Mouse (Mus musculus): Measurements from ENCODE around the gene Eif4g2.

Gene Eif4g2

GRCm38 (mm10) chr7:111082822-111083732 is at the start of gene Eif4g2:
Eif4g2 (minus strand) TSS chr7:111083030.
- in situ Hi-C loops (cut with MboI, MseI) = no loop called here

- in situ Hi-C loops (cut with MboI, MseI) = no loop called here
Measured at GRCm38 (mm10) chr7:111132596-111132995, 49.8 kb upstream of the Eif4g2 start.

GRCm38 (mm10) chr7:111126636-111127395 is 44.0 kb upstream of the Eif4g2 start:
- in situ Hi-C loops (cut with MboI, MseI) = loop anchor here (5.0 kb wide), 1 partner anchor 40 kb away; no protein-coding TSS in a partner anchor

GRCm38 (mm10) chr7:111123761-111124546 is 41.1 kb upstream of the Eif4g2 start:
- in situ Hi-C loops (cut with MboI, MseI) = no loop called here

- in situ Hi-C loops (cut with MboI, MseI) = no loop called here
Measured at GRCm38 (mm10) chr7:111122531-111123130, 39.8 kb upstream of the Eif4g2 start.

GRCm38 (mm10) chr7:111122084-111122530 is 39.3 kb upstream of the Eif4g2 start:
- in situ Hi-C loops (cut with MboI, MseI) = no loop called here

GRCm38 (mm10) chr7:111121522-111121921 is 38.7 kb upstream of the Eif4g2 start:
- in situ Hi-C loops (cut with MboI, MseI) = no loop called here

GRCm38 (mm10) chr7:111109561-111109960 is 26.7 kb upstream of the Eif4g2 start:
- in situ Hi-C loops (cut with MboI, MseI) = no loop called here

- in situ Hi-C loops (cut with MboI, MseI) = no loop called here
Measured at GRCm38 (mm10) chr7:111109161-111109560, 26.3 kb upstream of the Eif4g2 start.

GRCm38 (mm10) chr7:111098196-111098595 is 15.4 kb upstream of the Eif4g2 start:
- in situ Hi-C loops (cut with MboI, MseI) = no loop called here

- in situ Hi-C loops (cut with MboI, MseI) = no loop called here
Measured at GRCm38 (mm10) chr7:111095169-111095568, 12.3 kb upstream of the Eif4g2 start.

GRCm38 (mm10) chr7:111085153-111085552 is 2.3 kb upstream of the Eif4g2 start:
- in situ Hi-C loops (cut with MboI, MseI) = loop anchor here (5.0 kb wide), 1 partner anchor 42 kb away; no protein-coding TSS in a partner anchor

GRCm38 (mm10) chr7:111084443-111084842 is 1.6 kb upstream of the Eif4g2 start:
- in situ Hi-C loops (cut with MboI, MseI) = no loop called here

GRCm38 (mm10) chr7:111083733-111084120 is 897 bp upstream of the Eif4g2 start:
- in situ Hi-C loops (cut with MboI, MseI) = no loop called here

- in situ Hi-C loops (cut with MboI, MseI) = no loop called here
Measured at GRCm38 (mm10) chr7:111082043-111082821, 598 bp downstream of the Eif4g2 start.

GRCm38 (mm10) chr7:111080876-111081275 is 2.0 kb downstream of the Eif4g2 start:
- in situ Hi-C loops (cut with MboI, MseI) = no loop called here

- in situ Hi-C loops (cut with MboI, MseI) = no loop called here
Measured at GRCm38 (mm10) chr7:111080026-111080425, 2.8 kb downstream of the Eif4g2 start.

- in situ Hi-C loops (cut with MboI, MseI) = no loop called here
Measured at GRCm38 (mm10) chr7:111078271-111078670, 4.6 kb downstream of the Eif4g2 start.

GRCm38 (mm10) chr7:111075288-111075687 is 7.5 kb downstream of the Eif4g2 start:
- in situ Hi-C loops (cut with MboI, MseI) = no loop called here

GRCm38 (mm10) chr7:111072410-111072809 is 10.4 kb downstream of the Eif4g2 start:
- in situ Hi-C loops (cut with MboI, MseI) = no loop called here

GRCm38 (mm10) chr7:111070167-111070496 is 12.7 kb downstream of the Eif4g2 start:
- in situ Hi-C loops (cut with MboI, MseI) = no loop called here

All from T-helper 1 cell (primary cell).